In genomic region chr8:109551663-109552062, GRCm38 (mm10) we compare ENCODE assay signal across 8 mouse cellular contexts. TPM values are rescaled to one million over a fixed set of nuclear protein-coding genes. Genes with fewer than 3 reads are reported as not detected.
DNase-seq lines count a peak whose midpoint lies in the region; ATAC-seq and TF ChIP-seq lines count a peak whose summit lies in the region.

No protein-coding gene starts in this region.

- TF ChIP-seq POLR2A in cortical plate, adult 2 months (IDR thresholded peaks at IDR 0.05; ENCODE audit: extremely low read depth, insufficient read depth, low read length), result no peak
- TF ChIP-seq POLR2A in olfactory bulb, adult 2 months (IDR thresholded peaks at IDR 0.05; ENCODE audit: insufficient read depth, low read depth, low read length), result no peak

- H3K4me3 ChIP-seq in forebrain, embryonic 14.5 days (ENCODE audit: low read depth, low read length), result no peak overlapping the region
- H3K4me3 ChIP-seq in forebrain, embryonic 15.5 days, result no peak overlapping the region
- no peak overlapping the region for H3K4me3 ChIP-seq in lung, embryonic 14.5 days (ENCODE audit: low read depth, low read length)
- no peak overlapping the region for H3K4me3 ChIP-seq in cortical plate, adult 2 months (ENCODE audit: insufficient read depth, low read length)
- H3K4me3 ChIP-seq in olfactory bulb, adult 2 months (ENCODE audit: insufficient read depth, low read depth, low read length), result no peak overlapping the region

- TF ChIP-seq CTCF in lung, embryonic 14.5 days (IDR thresholded peaks at IDR 0.05; ENCODE audit: low read depth), result peak; percentile 71
- TF ChIP-seq CTCF in cortical plate, adult 2 months (IDR thresholded peaks at IDR 0.05; ENCODE audit: extremely low read depth, insufficient read depth, low read length), result peak; percentile 33
- TF ChIP-seq CTCF in olfactory bulb, adult 2 months (IDR thresholded peaks at IDR 0.05; ENCODE audit: insufficient read depth, low read depth, low read length), result 0 out of 2 replicates have a peak, but pooled peaks have one; percentile 41

- 38% methylated on average over 3 of the region's 3 CpGs for WGBS in forebrain, embryonic 14.5 days
- 37% methylated on average over 3 of the region's 3 CpGs for WGBS in forebrain, embryonic 15.5 days
- 34% methylated on average over 3 of the region's 3 CpGs for WGBS in lung, embryonic 14.5 days
- 41% methylated on average over 3 of the region's 3 CpGs for WGBS in olfactory bulb, adult 2 months

- H3K9me3 ChIP-seq in forebrain, embryonic 14.5 days (replicated peaks; ENCODE audit: control insufficient read depth, low read length), result no peaks in the 10 kb centered on the region
- no peaks in the 10 kb centered on the region for H3K9me3 ChIP-seq in forebrain, embryonic 15.5 days
- no peaks in the 10 kb centered on the region for H3K9me3 ChIP-seq in lung, embryonic 14.5 days (ENCODE audit: low read depth, low read length)

- peaks cover 99% of the 10 kb centered on the region for H3K36me3 ChIP-seq in forebrain, embryonic 14.5 days (ENCODE audit: control insufficient read depth, insufficient read depth, low read length)
- peaks cover 96% of the 10 kb centered on the region for H3K36me3 ChIP-seq in forebrain, embryonic 15.5 days
- H3K36me3 ChIP-seq in lung, embryonic 14.5 days (ENCODE audit: insufficient read depth), result peaks cover 100% of the 10 kb centered on the region

- H3K4me1 ChIP-seq in forebrain, embryonic 14.5 days (ENCODE audit: control insufficient read depth, insufficient read depth, low read length), result no peaks in the 10 kb centered on the region
- H3K4me1 ChIP-seq in forebrain, embryonic 15.5 days, result no peaks in the 10 kb centered on the region
- H3K4me1 ChIP-seq in lung, embryonic 14.5 days (ENCODE audit: insufficient read depth), result no peaks in the 10 kb centered on the region
- H3K4me1 ChIP-seq in cortical plate, adult 2 months (ENCODE audit: control insufficient read depth, insufficient read depth, low read length), result no peaks in the 10 kb centered on the region
- H3K4me1 ChIP-seq in olfactory bulb, adult 2 months (ENCODE audit: control insufficient read depth, insufficient read depth, low read length), result no peaks in the 10 kb centered on the region

- no peak overlapping the region for H3K9ac ChIP-seq in forebrain, embryonic 14.5 days (ENCODE audit: low read length)
- H3K9ac ChIP-seq in forebrain, embryonic 15.5 days (replicated peaks), result no peak overlapping the region
- no peak overlapping the region for H3K9ac ChIP-seq in lung, embryonic 14.5 days

- no peaks in the 10 kb centered on the region for H3K27me3 ChIP-seq in forebrain, embryonic 14.5 days (replicated peaks; ENCODE audit: control insufficient read depth, insufficient read depth, low read length)
- no peaks in the 10 kb centered on the region for H3K27me3 ChIP-seq in forebrain, embryonic 15.5 days
- H3K27me3 ChIP-seq in lung, embryonic 14.5 days (ENCODE audit: insufficient read depth, low read length), result no peaks in the 10 kb centered on the region

- ATAC-seq in forebrain, embryonic 14.5 days, result no peak
- no peak for ATAC-seq in forebrain, embryonic 15.5 days (replicated peaks)
- no peak for ATAC-seq in lung, embryonic 14.5 days (ENCODE audit: insufficient read depth)

- H3K27ac ChIP-seq in forebrain, embryonic 14.5 days (ENCODE audit: low read depth, low read length), result no peak overlapping the region
- no peak overlapping the region for H3K27ac ChIP-seq in forebrain, embryonic 15.5 days (replicated peaks)
- H3K27ac ChIP-seq in lung, embryonic 14.5 days (ENCODE audit: low read depth), result no peak overlapping the region
- H3K27ac ChIP-seq in cortical plate, adult 2 months (ENCODE audit: insufficient read depth, low read length), result no peak overlapping the region
- H3K27ac ChIP-seq in olfactory bulb, adult 2 months (ENCODE audit: insufficient read depth, low read depth, low read length), result no peak overlapping the region

- DNase-seq in forebrain, embryonic 14.5 days (ENCODE audit: low spot score), result peak; percentile 36
- peak; percentile 57 for DNase-seq in lung, embryonic 14.5 days
- DNase-seq in lung, postnatal 25 days (ENCODE audit: low spot score), result no peak
- no peak for DNase-seq in cerebellum, adult 9-11 months
- DNase-seq in right cerebral cortex, adult 18-20 months, result no peak

- H3K4me2 ChIP-seq in forebrain, embryonic 14.5 days (ENCODE audit: low read length), result no peak overlapping the region
- H3K4me2 ChIP-seq in forebrain, embryonic 15.5 days (replicated peaks), result no peak overlapping the region
- no peak overlapping the region for H3K4me2 ChIP-seq in lung, embryonic 14.5 days

RNA-seq across cellular contexts. Expression of gene Dhx38, which starts 14.0 kb away (rescaled TPM):
- 14.6 and 17.9 TPM in 2 replicates for polyA plus RNA-seq in forebrain, embryonic 14.5 days (2014; fragmentation: Nextera tagmentation; extraction: Ambion mirVana)
- 23.9 and 24.0 TPM in 2 replicates for polyA plus RNA-seq in forebrain, embryonic 15.5 days (2015; fragmentation: Nextera tagmentation; extraction: Ambion mirVana)
- polyA plus RNA-seq in lung, embryonic 14.5 days (2014; fragmentation: Nextera tagmentation; extraction: Ambion mirVana), result 23.5 and 25.1 TPM in 2 replicates
- polyA plus RNA-seq in cortical plate, adult 2 months (2012; rRNA removed), result 17.4 TPM in 2 replicates
- 90.7 TPM in 1 of 2 replicates, not detected in the other for polyA plus RNA-seq in olfactory bulb, adult 2 months (2012; ENCODE audit: insufficient read depth, insufficient read length, low replicate concordance, missing spikeins)

RNA-seq across cellular contexts. Expression of gene Txnl4b, which starts 14.0 kb away (rescaled TPM):
- 33.4 and 34.1 TPM in 2 replicates for polyA plus RNA-seq in forebrain, embryonic 14.5 days (2014; fragmentation: Nextera tagmentation; extraction: Ambion mirVana)
- polyA plus RNA-seq in forebrain, embryonic 15.5 days (2015; fragmentation: Nextera tagmentation; extraction: Ambion mirVana), result 27.3 and 29.2 TPM in 2 replicates
- polyA plus RNA-seq in lung, embryonic 14.5 days (2014; fragmentation: Nextera tagmentation; extraction: Ambion mirVana), result 25.1 and 26.0 TPM in 2 replicates
- 12.1 TPM in 2 replicates for polyA plus RNA-seq in cortical plate, adult 2 months (2012; rRNA removed)
- polyA plus RNA-seq in olfactory bulb, adult 2 months (2012; ENCODE audit: insufficient read depth, insufficient read length, low replicate concordance, missing spikeins), result not detected in 2 replicates

RNA-seq across cellular contexts. Expression of gene Hp, which starts 27.3 kb away (rescaled TPM):
- 0.13 and 0.64 TPM in 2 replicates for polyA plus RNA-seq in forebrain, embryonic 14.5 days (2014; fragmentation: Nextera tagmentation; extraction: Ambion mirVana)
- 0.14 and 0.23 TPM in 2 replicates for polyA plus RNA-seq in forebrain, embryonic 15.5 days (2015; fragmentation: Nextera tagmentation; extraction: Ambion mirVana)
- polyA plus RNA-seq in lung, embryonic 14.5 days (2014; fragmentation: Nextera tagmentation; extraction: Ambion mirVana), result 3.6 and 7.4 TPM in 2 replicates
- 0.23 and 0.31 TPM in 2 replicates for polyA plus RNA-seq in cortical plate, adult 2 months (2012; rRNA removed)
- not detected in 2 replicates for polyA plus RNA-seq in olfactory bulb, adult 2 months (2012; ENCODE audit: insufficient read depth, insufficient read length, low replicate concordance, missing spikeins)

RNA-seq across cellular contexts. Expression of gene Dhodh, which starts 56.8 kb away (rescaled TPM):
- polyA plus RNA-seq in forebrain, embryonic 14.5 days (2014; fragmentation: Nextera tagmentation; extraction: Ambion mirVana), result 33.4 and 34.8 TPM in 2 replicates
- 35.3 and 41.4 TPM in 2 replicates for polyA plus RNA-seq in forebrain, embryonic 15.5 days (2015; fragmentation: Nextera tagmentation; extraction: Ambion mirVana)
- polyA plus RNA-seq in lung, embryonic 14.5 days (2014; fragmentation: Nextera tagmentation; extraction: Ambion mirVana), result 45.1 and 51.3 TPM in 2 replicates
- polyA plus RNA-seq in cortical plate, adult 2 months (2012; rRNA removed), result 25.2 and 27.7 TPM in 2 replicates
- not detected in 2 replicates for polyA plus RNA-seq in olfactory bulb, adult 2 months (2012; ENCODE audit: insufficient read depth, insufficient read length, low replicate concordance, missing spikeins)

RNA-seq across cellular contexts. Expression of gene Pmfbp1, which starts 57.8 kb away (rescaled TPM):
- polyA plus RNA-seq in forebrain, embryonic 14.5 days (2014; fragmentation: Nextera tagmentation; extraction: Ambion mirVana), result 0.58 and 0.61 TPM in 2 replicates
- polyA plus RNA-seq in forebrain, embryonic 15.5 days (2015; fragmentation: Nextera tagmentation; extraction: Ambion mirVana), result 0.11 and 0.29 TPM in 2 replicates
- polyA plus RNA-seq in lung, embryonic 14.5 days (2014; fragmentation: Nextera tagmentation; extraction: Ambion mirVana), result 0.07 and 0.08 TPM in 2 replicates
- 0.13 and 0.26 TPM in 2 replicates for polyA plus RNA-seq in cortical plate, adult 2 months (2012; rRNA removed)
- not detected in 2 replicates for polyA plus RNA-seq in olfactory bulb, adult 2 months (2012; ENCODE audit: insufficient read depth, insufficient read length, low replicate concordance, missing spikeins)

Comparison
In these comparisons a context has a peak if more than half of its experiments do, and no peak if none do; other contexts are left out.
1. DNase-seq: peak in forebrain, embryonic 14.5 days (single experiment) and lung, embryonic 14.5 days (single experiment); none in lung, postnatal 25 days (single experiment), cerebellum, adult 9-11 months (single experiment) and right cerebral cortex, adult 18-20 months (single experiment).
2. RNA of gene Txnl4b, which starts 14.0 kb away (polyA plus RNA-seq): 33.4 to 34.1 TPM in forebrain, embryonic 14.5 days, 27.3 to 29.2 TPM in forebrain, embryonic 15.5 days, 25.1 to 26.0 TPM in lung, embryonic 14.5 days and 12.1 TPM in cortical plate, adult 2 months; not detected in olfactory bulb, adult 2 months; every median in the first group is over 10 times any median in the second.
3. Peak in every context shown above with its lines, with median percentiles within 50 percentile points of each other: CTCF ChIP-seq.